Mouse (Mus musculus): ENCODE results near the gene Lmx1b.

DNA sequence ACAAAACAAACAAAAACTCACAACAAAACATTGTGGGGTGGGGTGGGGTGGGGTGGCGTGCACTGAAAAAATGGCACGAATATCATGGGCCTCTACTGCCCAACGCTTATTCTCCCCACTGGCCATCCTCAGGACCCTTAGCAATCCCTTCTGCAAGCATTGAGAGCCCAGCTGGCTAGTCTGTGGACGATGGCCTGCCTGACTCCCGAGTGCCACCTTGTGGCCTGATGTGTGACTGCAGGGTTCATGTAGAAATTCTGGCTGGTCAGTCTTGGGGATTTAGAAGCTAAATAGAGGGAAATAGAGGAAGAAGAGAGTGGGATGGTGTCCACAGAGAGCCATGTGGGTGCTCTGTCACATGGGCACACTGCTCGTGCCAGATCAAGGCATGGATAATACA lies 82.1 kb downstream of the Lmx1b start:
- TF ChIP-seq CTCF (IDR thresholded peaks at IDR 0.05; ENCODE audit: borderline replicate concordance, extremely low read depth, insufficient read depth, insufficient read length) (peak; percentile 99), POLR2A (IDR thresholded peaks at IDR 0.05; ENCODE audit: borderline replicate concordance, extremely low read depth, insufficient read depth, insufficient read length, poor library complexity, severe bottlenecking) (no peak)
